Mouse (Mus musculus): ENCODE measurements around the gene Cmss1.

The Cmss1 gene

DNA sequence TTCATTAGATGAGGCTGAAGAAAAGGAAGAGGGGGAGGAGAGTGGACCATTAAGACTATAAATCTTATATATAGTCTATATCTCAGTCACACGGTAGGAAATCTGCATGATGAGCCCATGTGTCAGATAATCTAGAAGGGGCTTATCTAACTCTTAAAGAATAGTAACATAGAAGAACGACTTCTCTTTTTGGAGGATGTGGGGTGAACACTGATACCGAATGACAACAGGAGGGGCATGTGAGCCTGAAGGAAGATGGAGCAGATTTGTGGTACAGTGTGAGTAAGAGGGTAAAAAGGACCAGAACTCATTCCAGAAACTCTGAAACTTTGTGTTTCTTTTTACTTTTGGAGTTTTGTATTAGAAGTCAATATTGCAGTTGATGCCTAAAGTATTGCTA lies 97.6 kb downstream of the Cmss1 start:
- DNase-seq: no peak

DNA sequence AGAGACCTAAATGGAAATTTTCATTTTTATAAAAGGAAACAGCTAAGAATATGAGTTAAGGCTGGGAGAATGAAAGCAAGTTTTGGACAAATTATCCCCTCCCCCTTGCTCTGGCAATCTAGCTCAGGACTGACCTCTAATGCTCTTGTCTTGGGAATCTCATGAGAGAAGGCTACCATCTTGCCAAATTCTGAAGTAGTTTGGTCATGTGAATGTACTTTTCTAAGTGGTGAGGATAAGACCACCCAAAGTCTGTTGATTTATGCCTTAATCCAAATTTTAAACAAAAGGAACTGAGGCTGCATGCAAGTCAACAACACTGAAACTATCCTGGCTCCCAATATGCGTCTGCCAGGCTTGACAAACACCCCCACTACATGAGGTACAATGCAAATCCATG lies 98.3 kb downstream of the Cmss1 start:
- no peak for DNase-seq

DNA sequence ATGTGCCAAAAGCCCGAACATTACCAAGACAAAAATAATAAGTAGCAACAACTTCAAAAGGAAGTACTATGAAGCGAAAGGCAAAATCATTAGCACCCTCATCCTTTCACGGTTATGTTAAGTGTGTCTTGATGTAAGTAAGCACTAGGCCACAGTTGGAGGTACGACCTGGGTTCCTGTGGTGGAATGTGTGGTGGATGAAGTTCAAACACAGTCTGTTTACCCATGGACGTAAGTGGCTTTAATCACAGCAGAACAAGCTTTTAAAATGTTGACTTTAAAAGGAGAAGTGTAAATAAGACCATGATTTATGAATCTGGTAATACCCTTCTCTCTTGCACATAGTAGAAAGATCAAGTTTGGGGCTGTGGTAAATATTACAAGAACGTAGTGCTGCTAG lies 100.5 kb downstream of the Cmss1 start:
- DNase-seq: no peak

DNA sequence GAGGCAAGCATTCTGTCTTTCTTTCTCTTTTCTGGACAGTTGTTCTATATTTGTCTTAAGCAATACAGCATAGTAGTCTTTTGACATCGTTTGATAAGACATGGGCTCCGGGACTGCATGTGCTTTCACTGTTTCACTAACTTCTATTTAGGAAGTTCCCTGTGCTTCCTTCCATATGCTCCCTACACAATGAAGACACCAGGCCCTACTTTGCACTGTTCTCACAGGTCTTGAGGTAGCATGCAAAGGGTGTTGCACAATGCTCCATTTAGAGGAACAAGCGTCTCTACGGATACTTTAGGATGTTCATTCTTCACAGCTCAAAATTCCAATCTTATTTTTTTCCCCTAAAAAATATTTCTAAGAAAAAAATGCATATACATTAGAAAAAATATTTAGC lies 101.9 kb downstream of the Cmss1 start:
- no peak for DNase-seq

DNA sequence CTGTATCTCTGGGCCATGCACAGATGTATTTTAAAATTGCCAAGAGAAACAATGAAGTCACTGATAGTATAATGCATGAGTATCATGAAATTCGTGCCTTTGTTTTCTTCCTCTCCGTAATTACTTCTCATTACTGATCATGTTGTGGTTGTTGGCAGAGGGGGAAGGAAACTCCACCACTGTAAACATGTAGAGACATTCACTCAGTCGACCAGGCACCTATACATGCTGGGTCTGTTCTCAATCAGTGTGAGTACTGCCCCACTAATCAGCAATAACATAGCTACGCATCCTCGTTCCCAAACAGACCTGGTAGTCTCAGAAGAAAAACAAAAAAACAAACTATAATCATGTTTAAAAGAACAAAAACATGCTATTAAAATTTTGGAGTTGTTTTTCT lies 103.9 kb downstream of the Cmss1 start:
- no peak for DNase-seq

DNA sequence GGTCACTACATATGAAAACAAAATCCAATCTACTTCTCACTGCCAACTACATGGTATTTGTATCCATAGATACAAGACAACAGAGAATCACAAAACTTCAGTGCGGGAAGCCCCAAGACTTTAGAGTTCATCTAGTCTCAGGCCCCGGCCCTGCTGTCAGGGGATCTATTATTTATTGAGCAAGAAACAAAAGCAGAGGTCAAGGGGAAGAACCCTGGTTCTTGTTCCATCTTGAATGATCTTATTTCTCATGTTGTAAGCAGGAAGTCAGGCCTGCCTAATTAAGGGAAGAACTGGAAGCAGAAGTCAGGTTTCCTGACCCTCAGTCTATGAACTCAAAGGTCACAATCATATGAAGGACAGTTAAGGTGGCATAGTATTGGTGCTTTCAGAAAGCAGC lies 104.4 kb downstream of the Cmss1 start:
- no peak for DNase-seq

DNA sequence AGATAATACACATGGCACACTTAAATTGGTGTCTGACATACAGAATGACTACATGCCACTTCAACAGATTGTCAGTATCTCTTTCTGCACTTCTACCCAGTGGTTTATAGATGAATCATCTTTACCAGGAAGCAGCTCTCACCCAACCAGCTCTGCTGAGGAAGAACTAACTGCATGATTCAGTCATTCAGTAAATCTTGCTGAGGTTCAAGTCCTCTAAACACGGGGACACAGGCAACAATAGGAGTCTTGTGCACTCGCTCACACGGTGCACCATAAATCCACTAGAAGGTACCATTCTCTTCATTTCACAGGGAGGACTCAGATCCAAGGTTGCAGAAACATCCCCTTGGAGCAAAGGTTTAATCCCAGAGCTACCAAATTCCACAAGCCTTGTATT lies 105.8 kb downstream of the Cmss1 start:
- no peak for DNase-seq

DNA sequence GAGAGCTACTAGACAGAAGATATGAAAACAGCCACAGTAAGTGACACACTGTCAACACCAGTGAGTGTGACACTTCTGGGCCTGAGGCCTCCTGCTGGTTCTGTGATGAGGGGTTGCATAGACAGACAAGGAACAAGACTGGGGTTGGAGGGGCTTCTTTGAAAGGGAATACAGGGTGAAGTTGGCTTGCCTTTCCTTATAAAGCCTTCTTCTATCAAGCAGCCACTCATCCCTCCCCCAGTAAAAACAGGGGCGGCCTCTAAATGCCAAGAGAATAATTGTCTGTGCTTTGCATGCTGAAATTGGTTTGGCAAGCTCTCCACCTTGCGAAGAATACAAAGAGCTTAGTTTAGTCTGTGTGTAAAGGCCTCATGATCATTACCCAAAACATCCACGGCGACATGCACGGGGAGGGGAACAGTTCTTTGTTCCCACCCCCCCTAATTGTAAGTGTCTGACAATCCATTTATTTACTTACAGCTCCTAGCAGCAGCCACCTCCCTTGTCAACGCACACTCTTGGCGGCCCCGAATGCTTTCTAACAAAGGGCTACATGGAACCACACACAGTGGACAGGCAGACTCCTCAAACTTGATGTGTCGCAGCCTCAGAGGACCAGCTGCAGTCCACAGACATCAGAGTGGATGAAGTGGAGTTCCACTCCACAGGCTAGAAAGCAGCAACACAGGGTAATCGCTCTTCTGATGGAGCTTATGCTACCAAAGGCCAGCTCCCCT lies 110.1 kb downstream of the Cmss1 start:
- DNase-seq: no peak

DNA sequence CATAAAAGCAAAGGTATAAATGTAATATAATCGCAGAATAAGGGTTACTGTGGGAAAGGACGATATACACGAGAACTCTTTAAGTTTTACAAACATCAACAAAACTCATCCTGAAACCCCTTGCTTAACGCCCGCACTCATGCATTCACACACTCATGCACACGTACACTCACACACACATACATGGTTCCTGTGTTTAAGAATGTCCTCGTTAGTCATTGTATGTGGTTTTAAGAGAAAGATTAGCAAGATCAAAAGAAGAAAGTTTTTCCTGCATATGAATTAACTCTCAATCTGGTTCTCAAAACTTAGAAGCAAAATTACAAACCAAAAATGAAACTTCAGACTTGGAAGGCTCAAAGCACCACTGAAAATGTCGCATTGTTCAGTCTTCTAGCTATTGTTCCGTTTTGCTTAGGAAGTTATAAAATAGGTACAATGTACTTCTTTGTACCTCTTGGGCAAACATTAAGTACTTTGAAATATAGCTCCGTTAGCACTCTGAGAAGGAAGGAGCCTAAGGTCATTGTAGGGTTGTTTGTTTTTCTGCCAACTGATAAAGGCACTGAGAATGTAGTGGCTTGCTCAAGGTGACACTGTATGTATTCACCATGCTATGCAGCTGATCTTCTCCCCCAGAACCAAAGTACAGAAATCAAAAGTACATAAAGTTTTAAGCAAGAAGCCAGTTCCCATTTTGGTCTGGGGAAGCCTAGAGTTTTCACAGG lies 111.0 kb downstream of the Cmss1 start:
- no peak for DNase-seq

DNA sequence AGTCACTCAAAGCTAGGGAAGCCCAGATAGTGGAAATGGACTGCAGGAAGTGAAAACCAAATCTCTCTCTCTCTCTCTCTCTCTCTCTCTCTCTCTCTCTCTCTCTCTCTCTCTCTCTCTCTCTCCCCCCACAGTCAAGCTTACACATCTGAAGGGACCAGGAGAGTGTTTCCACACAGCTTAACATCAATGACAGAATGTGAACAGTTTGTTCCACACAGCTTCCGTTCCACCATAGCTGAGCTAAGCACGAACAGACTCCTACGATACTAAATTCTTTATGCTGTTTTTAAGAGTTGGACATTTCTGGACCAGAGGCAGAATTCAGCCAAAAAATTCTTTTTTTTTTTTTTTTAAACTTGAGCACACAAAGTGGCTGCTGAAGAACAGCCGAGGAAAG lies 114.8 kb downstream of the Cmss1 start:
- DNase-seq: no peak

DNA sequence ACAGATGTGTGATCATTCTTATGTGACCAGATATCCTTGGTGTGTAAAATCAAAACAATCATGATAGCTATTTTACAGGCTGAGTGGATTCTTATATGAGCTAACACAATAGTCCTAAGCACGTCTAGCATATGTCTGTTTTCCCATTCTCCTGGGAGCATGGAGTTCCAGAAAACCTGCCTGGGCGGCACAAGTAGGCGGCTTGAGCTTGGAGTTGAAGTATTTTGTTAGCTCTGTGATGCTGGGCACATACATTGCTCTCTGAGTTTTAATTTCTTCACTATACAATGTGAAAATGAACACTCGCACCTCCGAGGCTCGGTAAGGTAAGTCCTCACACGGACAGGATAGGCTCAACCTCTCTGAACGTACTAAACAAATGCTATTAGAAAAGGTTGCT lies 116.0 kb downstream of the Cmss1 start:
- no peak for DNase-seq

DNA sequence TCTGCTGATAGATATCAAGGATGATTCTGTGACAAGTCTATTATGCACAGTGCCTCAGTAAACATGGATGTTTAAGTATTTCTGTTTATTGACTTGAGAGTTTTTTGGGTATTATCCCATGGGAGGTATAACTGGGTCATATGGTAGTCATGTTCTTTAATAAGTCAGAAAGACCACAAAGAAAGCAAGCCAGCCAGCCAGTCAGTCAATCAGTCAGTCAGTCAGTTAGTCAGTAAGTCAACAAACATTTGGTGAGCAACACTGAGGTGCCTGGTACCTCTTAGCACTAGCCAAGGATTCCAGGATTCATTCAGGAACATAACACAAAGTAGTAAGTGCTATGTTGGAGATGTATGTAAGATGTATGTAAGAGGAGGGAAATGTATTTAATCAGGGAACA lies 118.0 kb downstream of the Cmss1 start:
- DNase-seq: no peak

DNA sequence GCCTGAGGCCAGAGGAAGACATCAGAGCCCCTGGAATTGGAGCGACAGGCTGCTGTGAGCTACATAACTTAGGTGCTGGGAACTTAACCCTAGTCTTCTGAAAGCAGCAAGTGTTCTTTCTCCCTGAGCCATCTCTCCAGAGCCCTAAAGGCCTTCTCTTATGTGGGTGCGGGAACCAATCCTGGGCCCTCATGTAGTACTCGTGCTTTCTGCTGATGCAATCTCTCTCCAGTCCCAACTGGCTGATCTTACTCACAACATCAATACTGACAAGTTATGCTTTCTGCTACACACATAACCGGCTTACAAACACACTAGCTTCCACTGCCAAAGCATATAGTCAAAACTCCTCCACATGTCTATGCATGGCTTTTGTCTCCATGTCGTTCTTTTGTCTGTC lies 120.4 kb downstream of the Cmss1 start:
- DNase-seq: no peak

DNA sequence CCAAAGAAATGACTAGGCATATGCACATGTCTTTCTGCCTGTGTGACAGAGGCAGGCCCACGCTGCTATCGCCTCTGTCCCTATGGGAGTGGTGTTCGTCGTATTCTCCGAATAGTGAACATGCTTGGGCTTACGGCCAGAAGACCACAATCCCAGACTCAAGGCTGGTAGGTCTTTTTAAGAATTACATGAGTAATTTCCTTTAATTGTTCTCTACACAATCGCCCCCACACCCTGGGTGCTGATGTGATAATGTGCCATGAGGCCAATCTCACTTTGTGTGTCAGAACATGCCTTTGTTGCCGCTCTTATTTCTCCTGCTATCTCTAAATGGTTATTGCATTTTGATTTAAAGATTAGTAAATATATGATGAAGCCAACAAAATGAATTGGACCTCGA lies 121.4 kb downstream of the Cmss1 start:
- no peak for DNase-seq

DNA sequence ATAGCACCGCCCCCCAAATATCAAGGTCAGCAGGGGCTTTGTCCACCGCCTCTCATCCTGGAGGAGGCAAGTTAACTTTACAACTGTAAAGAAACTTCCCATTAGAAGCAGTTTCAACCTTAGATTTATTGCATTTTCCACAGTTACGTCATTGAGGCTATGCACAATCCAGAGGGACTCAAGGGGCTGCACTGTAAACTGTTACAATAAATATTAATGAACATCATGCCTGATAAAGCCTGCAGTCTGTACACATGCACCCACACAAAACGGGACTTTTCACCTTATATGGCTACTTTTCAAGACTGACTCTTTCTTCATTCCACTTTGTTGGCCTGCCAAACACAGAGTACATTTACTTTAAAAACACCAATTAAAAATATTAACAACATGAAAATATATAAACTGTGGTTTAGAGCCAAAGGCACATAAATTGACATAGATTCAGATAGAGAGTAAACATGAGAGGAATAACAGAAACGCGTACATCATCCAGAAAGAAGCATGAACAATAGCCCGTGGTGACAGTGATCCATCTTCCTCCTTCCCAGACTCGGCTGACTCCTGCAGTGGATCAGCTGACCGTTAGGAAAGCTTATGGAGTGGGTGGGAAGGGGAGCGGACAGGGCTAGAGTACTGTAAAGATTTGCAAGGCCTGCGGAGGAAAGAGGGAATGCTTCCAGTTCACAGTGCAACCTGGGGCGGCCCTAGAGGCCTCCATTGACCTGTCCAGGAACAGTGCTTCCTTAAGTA lies 122.4 kb downstream of the Cmss1 start:
- no peak for DNase-seq

DNA sequence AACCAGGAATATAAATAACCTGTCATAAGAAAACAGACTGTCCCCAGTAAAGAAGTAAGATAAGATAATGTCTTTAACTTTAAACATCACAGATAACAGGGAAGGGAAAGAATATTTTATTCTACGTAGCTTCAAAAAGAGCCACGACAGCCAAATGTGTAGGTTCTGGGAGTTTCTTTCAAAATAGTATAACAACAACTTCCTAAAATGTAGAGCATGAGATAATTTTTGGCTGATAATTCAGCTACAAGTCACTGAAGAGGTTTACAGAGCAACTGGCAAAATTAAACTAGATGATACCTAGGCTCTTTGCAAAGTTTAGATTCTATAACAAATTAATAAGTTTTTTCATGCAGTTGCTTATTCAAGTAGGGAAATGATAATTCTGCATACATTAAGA lies 123.2 kb downstream of the Cmss1 start:
- no peak for DNase-seq

DNA sequence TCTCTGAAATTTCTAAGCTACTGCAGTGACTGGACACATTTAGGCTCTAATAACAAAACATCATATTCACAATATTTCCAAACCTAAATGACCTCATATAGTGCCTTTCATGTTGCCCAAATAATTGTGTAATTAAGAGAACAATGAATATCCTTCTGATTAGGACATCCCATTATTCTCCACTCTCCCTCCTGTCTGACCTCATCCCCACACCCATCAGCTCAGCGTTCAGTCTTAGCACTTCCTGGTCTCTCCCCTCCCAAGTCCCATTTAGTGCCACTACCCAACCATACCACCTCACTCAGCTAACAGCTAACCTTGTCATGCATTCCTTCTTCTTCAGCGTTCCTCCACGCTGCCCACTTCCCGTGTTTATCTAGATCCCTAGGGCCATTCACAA lies 123.8 kb downstream of the Cmss1 start:
- no peak for DNase-seq

DNA sequence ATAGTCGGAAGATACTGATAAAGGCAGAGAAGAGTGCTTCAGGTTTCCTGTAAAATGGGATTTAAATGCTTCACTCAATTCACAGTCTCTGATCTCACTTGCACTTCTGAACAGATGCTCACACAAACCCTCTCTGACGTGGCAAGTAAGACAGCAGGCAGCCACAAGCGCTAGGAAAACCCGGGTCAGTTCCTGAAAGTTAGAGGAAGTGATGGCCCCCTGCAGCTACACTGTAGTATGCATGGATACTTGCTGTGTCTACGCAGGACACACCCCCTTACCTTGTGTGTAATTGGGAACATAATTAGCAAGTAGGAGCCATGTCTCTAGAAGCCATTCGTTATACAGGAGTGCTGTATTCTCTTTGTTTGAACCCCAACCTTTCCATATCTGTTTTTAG lies 124.4 kb downstream of the Cmss1 start:
- no peak for DNase-seq

DNA sequence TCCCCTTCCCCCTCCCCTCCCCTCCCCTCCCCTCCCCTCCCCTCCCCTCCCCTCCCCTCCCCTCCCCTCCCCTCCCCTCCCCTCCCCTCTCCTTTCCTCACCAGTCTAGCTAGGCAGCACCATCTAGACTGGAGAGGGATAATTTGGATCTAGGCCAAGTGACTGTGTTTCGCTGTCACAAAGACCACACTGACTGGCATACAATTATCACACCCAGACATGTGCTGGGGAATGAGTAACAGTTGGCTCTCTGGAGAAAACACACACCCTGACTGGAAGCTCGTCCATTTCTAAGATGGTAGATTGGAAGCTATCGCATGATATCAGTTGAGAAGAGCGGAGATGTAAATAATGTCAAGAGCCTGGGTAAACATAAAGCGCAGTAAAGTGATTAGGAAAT lies 126.9 kb downstream of the Cmss1 start:
- no peak for DNase-seq

DNA sequence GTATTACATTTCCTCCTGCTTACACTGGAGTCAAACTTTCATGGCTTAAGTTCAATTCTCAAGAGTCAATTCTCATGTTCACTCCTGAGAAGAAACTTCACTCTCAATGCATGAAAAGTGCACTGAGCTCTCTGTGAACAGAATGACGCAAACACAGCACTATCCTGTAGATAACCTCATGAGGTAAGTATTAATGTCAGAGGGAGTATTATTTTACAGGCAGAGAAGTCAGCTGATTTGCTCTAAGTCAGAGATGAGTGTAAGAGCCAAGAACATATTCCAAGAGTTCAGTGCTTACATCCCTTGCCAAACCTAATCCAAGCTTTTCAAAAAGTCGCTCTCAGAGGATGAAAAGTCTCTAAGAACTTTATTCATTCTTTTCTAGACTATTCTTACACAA lies 128.2 kb downstream of the Cmss1 start:
- DNase-seq: no peak

DNA sequence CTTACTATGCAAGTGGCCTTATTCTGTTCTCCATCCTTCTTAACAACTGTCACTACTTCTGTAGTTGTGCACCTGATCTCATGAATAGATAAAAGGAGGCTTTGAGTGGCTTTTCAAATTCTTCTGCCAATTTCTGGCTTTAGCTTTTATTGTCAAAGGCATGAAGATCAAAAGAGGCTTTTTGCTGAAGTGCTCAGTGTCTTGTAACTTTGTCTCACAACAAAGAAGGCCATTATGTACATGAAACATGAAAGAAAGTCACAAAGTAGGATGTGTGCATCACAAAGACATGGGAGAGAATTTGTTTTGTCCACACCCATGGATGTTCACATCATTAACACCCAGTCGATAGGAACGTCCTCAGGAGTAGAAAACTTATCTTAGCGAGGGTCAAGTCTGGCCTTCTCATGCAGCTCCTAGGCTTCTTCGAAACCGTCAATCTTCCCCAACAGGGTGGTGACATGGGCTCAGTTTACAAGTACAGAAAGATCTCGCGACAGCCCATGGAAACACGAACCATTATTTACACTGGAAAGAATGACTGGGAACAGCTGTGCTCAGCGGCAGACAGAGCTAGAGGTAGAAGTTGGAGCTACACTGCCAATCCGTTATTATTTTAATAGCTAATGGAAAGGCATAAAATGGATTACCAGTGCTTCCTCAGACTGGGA lies 133.1 kb downstream of the Cmss1 start:
- no peak for DNase-seq

DNA sequence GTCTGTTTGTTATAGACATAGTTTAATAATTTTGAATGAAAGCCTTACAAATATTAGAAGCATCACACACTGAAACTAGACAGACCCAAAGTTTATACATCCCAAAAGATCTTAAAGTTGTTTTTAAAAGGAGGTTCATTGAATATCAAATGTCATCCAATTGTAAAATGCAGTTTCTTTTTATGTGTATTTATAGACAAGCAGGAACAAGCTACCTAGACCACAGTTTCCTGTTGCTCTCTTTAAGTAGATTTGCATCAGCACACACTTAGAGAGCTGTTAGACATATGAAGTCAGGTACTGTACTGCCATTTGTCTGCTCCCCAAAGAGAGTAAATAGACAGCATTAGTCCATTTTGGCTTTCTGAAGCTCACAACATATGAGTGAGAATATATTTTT lies 135.6 kb downstream of the Cmss1 start:
- no peak for DNase-seq

DNA sequence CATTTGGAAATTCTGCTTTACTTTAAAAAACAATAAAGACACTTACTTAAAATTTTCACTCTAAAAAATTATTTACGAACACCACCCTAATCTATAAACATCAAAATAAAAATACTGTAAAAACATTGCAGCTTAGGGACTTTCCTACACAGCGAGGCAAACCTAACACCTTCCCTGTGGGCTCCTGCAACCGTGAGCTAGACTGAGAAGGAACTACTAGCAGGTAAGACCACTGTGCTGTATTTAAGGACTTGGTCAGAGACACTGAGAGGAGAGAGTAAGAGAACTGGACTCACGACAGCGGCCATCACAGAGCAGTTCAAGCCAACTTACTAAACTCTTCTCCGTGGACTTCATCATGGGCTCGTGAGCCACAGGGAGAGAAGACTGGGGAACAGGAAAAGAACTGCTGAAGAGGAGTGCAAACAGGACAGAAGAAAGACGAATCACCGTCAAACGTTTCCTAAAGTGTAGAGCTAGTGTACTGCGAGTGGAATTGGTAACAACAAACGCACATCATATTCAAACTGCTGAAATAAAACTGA lies 136.3 kb downstream of the Cmss1 start:
- no peak for DNase-seq
